Mouse (Mus musculus) midbrain, embryonic 14.5 days (tissue): ENCODE results near the gene Snu13. TPM values are rescaled to one million over a fixed set of nuclear protein-coding genes. Genes with fewer than 3 reads are reported as not detected.

ENCODE experiments used
- ATAC-seq: fragments of 200-750 bp; cut with Nextera tagmentation; 2 replicates; pipeline ENCODE4 v1.8.0; 2017; ENCODE audit warnings: moderate number of reproducible peaks, moderate library complexity; ENCODE audit not compliant: low FRiP score, low TSS enrichment
- DNase-seq: peaks from one replicate; pipeline ENCODE4 v3.0.0-alpha.2; 2015
- H3K27ac ChIP-seq: fragments of 300-500 bp; sonication (generic); replicated peaks from 2 replicates; pipeline ENCODE4 v1.5.1; 2014; ENCODE audit warnings: mild to moderate bottlenecking, low read depth, low read length, moderate library complexity
- H3K27me3 ChIP-seq: fragments of 300-500 bp; sonication (generic); 2 replicates; pipeline ENCODE4 v1.6.1; 2014; ENCODE audit warnings: low read length, control low read depth, mixed read lengths; ENCODE audit not compliant: control insufficient read depth, insufficient read depth
- H3K36me3 ChIP-seq: fragments of 300-500 bp; sonication (generic); 2 replicates; pipeline ENCODE4 v1.6.1; 2014; ENCODE audit warnings: low read length, control low read depth; ENCODE audit not compliant: control insufficient read depth, insufficient read depth
- H3K4me1 ChIP-seq: fragments of 300-500 bp; sonication (generic); 2 replicates; pipeline ENCODE4 v1.6.1; 2014; ENCODE audit warnings: mild to moderate bottlenecking, antibody characterized with exemption, low read length, control low read depth; ENCODE audit not compliant: control insufficient read depth, insufficient read depth
- H3K4me2 ChIP-seq: fragments of 300-500 bp; sonication (generic); 2 replicates; pipeline ENCODE4 v1.6.1; 2014; ENCODE audit warnings: mild to moderate bottlenecking, low read length, moderate library complexity
- H3K4me3 ChIP-seq: fragments of 300-500 bp; sonication (generic); replicated peaks from 2 replicates; pipeline ENCODE4 v1.5.1; 2014; ENCODE audit warnings: low read depth, low read length
- H3K9ac ChIP-seq: fragments of 300-500 bp; sonication (generic); replicated peaks from 2 replicates; pipeline ENCODE4 v1.6.1; 2014; ENCODE audit warnings: mild to moderate bottlenecking, low read length, moderate library complexity
- H3K9me3 ChIP-seq: fragments of 300-500 bp; sonication (generic); 2 replicates; pipeline ENCODE4 v1.6.1; 2016; ENCODE audit warnings: low read length, control low read depth, mixed read lengths; ENCODE audit not compliant: control insufficient read depth
- WGBS: fragments of 180-500 bp; shearing (Covaris S2); extraction: QIAGEN DNeasy Blood & Tissue Kit; methylation state at CpG from one replicate; pipeline ENCODE4 v1.1.7; 2014; 5-methylcytosine and 5-hydroxymethylcytosine counted together
- polyA plus RNA-seq: library from polyadenylated mRNA; unstranded; fragments of >200 nt; fragmentation: Nextera tagmentation; extraction: Ambion mirVana; gene quantifications from 2 replicates; pipeline ENCODE4 v1.2.1, GENCODE M21; 2014

Snu13 gene
- polyA plus RNA-seq, 1 experiment from 2014 or later, result 243 TPM

- H3K27ac ChIP-seq, result no peak overlapping the region
- H3K4me3 ChIP-seq, result no peak overlapping the region
- no peaks in the 10 kb centered on the region for H3K9me3 ChIP-seq
- 80% methylated on average over 4 of the region's 4 CpGs for WGBS
- no peak overlapping the region for H3K9ac ChIP-seq
- H3K27me3 ChIP-seq, result no peaks in the 10 kb centered on the region
- DNase-seq, result no peak
- H3K4me2 ChIP-seq, result no peak overlapping the region
- H3K4me1 ChIP-seq, result peaks cover 17% of the 10 kb centered on the region
- no peak for ATAC-seq
- peaks cover 17% of the 10 kb centered on the region for H3K36me3 ChIP-seq
Measured at GRCm38 (mm10) chr15:82017461-82017860, 29.9 kb downstream of the Snu13 start.

GRCm38 (mm10) chr15:82016830-82017229 lies 30.6 kb downstream of the Snu13 start:
- Histone ChIP-seq H3K27ac (peak overlapping the region; percentile 78), H3K36me3 (peaks cover 13% of the 10 kb centered on the region; the same call in 1 of the 2 replicates), H3K9me3 (no peaks in the 10 kb centered on the region), H3K4me2 (peak overlapping the region; percentile 88), H3K4me1 (peaks cover 17% of the 10 kb centered on the region), H3K9ac (peak overlapping the region; percentile 66), H3K4me3 (peak overlapping the region; percentile 67), H3K27me3 (no peaks in the 10 kb centered on the region)
- ATAC-seq (no peak), DNase-seq (no peak)
- 26% methylated on average over 6 of the region's 6 CpGs for WGBS

GRCm38 (mm10) chr15:82016101-82016808 lies 31.1 kb downstream of the Snu13 start:
- H3K4me3 ChIP-seq, result peak overlapping the region; percentile 67
- no peaks in the 10 kb centered on the region for H3K27me3 ChIP-seq
- peak overlapping the region; percentile 78 for H3K27ac ChIP-seq
- DNase-seq (peak; percentile 99), ATAC-seq (peak; percentile 98)
- H3K9ac ChIP-seq, result peak overlapping the region; percentile 66
- H3K4me2 ChIP-seq, result peak overlapping the region; percentile 88
- no peaks in the 10 kb centered on the region for H3K9me3 ChIP-seq
- H3K36me3 ChIP-seq, result peaks cover 12% of the 10 kb centered on the region; the same call in 1 of the 2 replicates
- peaks cover 17% of the 10 kb centered on the region for H3K4me1 ChIP-seq
- under 1% methylated on average over 53 of the region's 53 CpGs for WGBS

GRCm38 (mm10) chr15:82015392-82016100 lies 31.9 kb downstream of the Snu13 start:
- peaks cover 12% of the 10 kb centered on the region; the same call in 1 of the 2 replicates for H3K36me3 ChIP-seq
- no peaks in the 10 kb centered on the region for H3K9me3 ChIP-seq
- peak overlapping the region; percentile 66 for H3K9ac ChIP-seq
- H3K27ac ChIP-seq, result peak overlapping the region; percentile 72
- H3K4me2 ChIP-seq, result peak overlapping the region; percentile 78
- H3K4me1 ChIP-seq, result peaks cover 17% of the 10 kb centered on the region
- under 1% methylated on average over 39 of the region's 39 CpGs for WGBS
- ATAC-seq, result no peak; the same call in none of the 2 replicates
- peak overlapping the region; percentile 67 for H3K4me3 ChIP-seq
- peak; percentile 53 for DNase-seq
- H3K27me3 ChIP-seq, result no peaks in the 10 kb centered on the region

GRCm38 (mm10) chr15:82014745-82015391 lies 32.5 kb downstream of the Snu13 start:
- peaks cover 17% of the 10 kb centered on the region for H3K4me1 ChIP-seq
- DNase-seq, result no peak
- peaks cover 10% of the 10 kb centered on the region; the same call in 1 of the 2 replicates for H3K36me3 ChIP-seq
- no peaks in the 10 kb centered on the region for H3K9me3 ChIP-seq
- no peaks in the 10 kb centered on the region for H3K27me3 ChIP-seq
- no peak for ATAC-seq
- H3K4me3 ChIP-seq, result peak overlapping the region; percentile 67
- peak overlapping the region; percentile 78 for H3K4me2 ChIP-seq
- peak overlapping the region; percentile 66 for H3K9ac ChIP-seq
- WGBS, result 20% methylated on average over 9 of the region's 9 CpGs
- H3K27ac ChIP-seq, result peak overlapping the region; percentile 72; the same call in 1 of the 2 replicates

GRCm38 (mm10) chr15:82011947-82012346 lies 35.5 kb downstream of the Snu13 start:
- no peak for ATAC-seq

GRCm38 (mm10) chr15:82004257-82004656 lies 43.1 kb downstream of the Snu13 start:
- H3K9me3 ChIP-seq, result no peaks in the 10 kb centered on the region
- no peak overlapping the region for H3K4me2 ChIP-seq
- no peak overlapping the region for H3K4me3 ChIP-seq
- H3K27ac ChIP-seq, result no peak overlapping the region
- DNase-seq, result no peak
- no peaks in the 10 kb centered on the region for H3K4me1 ChIP-seq
- H3K9ac ChIP-seq, result no peak overlapping the region
- H3K27me3 ChIP-seq, result no peaks in the 10 kb centered on the region
- 90% methylated on average over 8 of the region's 8 CpGs for WGBS
- H3K36me3 ChIP-seq, result peaks cover 33% of the 10 kb centered on the region
- ATAC-seq, result no peak

More at GRCm38 (mm10) chr15:82011947-82012346, 35.5 kb downstream of the Snu13 start:
- DNase-seq, result no peak
- Histone ChIP-seq H3K27ac (no peak overlapping the region), H3K4me3 (no peak overlapping the region), H3K27me3 (no peaks in the 10 kb centered on the region), H3K9me3 (no peaks in the 10 kb centered on the region), H3K4me1 (peaks cover 15% of the 10 kb centered on the region), H3K4me2 (no peak overlapping the region), H3K9ac (no peak overlapping the region), H3K36me3 (no peaks in the 10 kb centered on the region)
- WGBS, result 92% methylated on average over 6 of the region's 6 CpGs

GRCm38 (mm10) chr15:81993992-81994391 lies 53.4 kb downstream of the Snu13 start:
- Histone ChIP-seq H3K9me3 (no peaks in the 10 kb centered on the region), H3K27me3 (no peaks in the 10 kb centered on the region), H3K4me2 (no peak overlapping the region), H3K4me3 (no peak overlapping the region), H3K4me1 (no peaks in the 10 kb centered on the region), H3K27ac (no peak overlapping the region), H3K9ac (no peak overlapping the region), H3K36me3 (peaks cover 62% of the 10 kb centered on the region)
- ATAC-seq (no peak), DNase-seq (no peak)
- WGBS, result 93% methylated on average over 6 of the region's 6 CpGs
